Mouse (Mus musculus) lung, postnatal 0 days (tissue): Measurements from ENCODE around the gene Rai14. TPM values are rescaled to one million over a fixed set of nuclear protein-coding genes. Genes with fewer than 3 reads are reported as not detected.

Experiments
- ATAC-seq: fragments of 200-750 bp; cut with Nextera tagmentation; 2 replicates; pipeline ENCODE4 v1.8.0; 2017; ENCODE audit warnings: moderate library complexity
- DNase-seq: peaks from one replicate; pipeline ENCODE4 v3.0.0-alpha.2; 2016; ENCODE audit warnings: low spot score
- H3K27ac ChIP-seq: fragments of 300-500 bp; sonication (generic); 2 replicates; pipeline ENCODE4 v1.5.1; 2014; ENCODE audit warnings: antibody characterized with exemption, mild to moderate bottlenecking, low read length, mixed read lengths
- H3K27me3 ChIP-seq: fragments of 300-500 bp; sonication (generic); replicated peaks from 2 replicates; pipeline ENCODE4 v1.6.1; 2014; ENCODE audit warnings: low read length, mixed read lengths; ENCODE audit not compliant: insufficient read depth
- H3K36me3 ChIP-seq: fragments of 300-500 bp; sonication (generic); 2 replicates; pipeline ENCODE4 v1.6.1; 2014; ENCODE audit warnings: low read length, mixed read lengths; ENCODE audit not compliant: insufficient read depth
- H3K4me1 ChIP-seq: fragments of 300-500 bp; sonication (generic); 2 replicates; pipeline ENCODE4 v1.6.1; 2014; ENCODE audit warnings: antibody characterized with exemption, low read depth, low read length, mixed read lengths; ENCODE audit not compliant: insufficient read depth
- H3K4me2 ChIP-seq: fragments of 300-500 bp; sonication (generic); replicated peaks from 2 replicates; pipeline ENCODE4 v1.6.1; 2014; ENCODE audit warnings: low read depth, mild to moderate bottlenecking, low read length, moderate library complexity, mixed read lengths
- H3K4me3 ChIP-seq: fragments of 300-500 bp; sonication (generic); 2 replicates; pipeline ENCODE4 v1.5.1; 2014; ENCODE audit warnings: low read depth, low read length
- H3K9ac ChIP-seq: fragments of 300-500 bp; sonication (generic); replicated peaks from 2 replicates; pipeline ENCODE4 v1.6.1; 2014; ENCODE audit warnings: low read depth, mild to moderate bottlenecking
- H3K9me3 ChIP-seq: fragments of 300-500 bp; sonication (generic); 2 replicates; pipeline ENCODE4 v1.6.1; 2016; ENCODE audit warnings: low read length, mixed read lengths
- CTCF ChIP-seq: IDR thresholded peaks from 2 replicates; pipeline ENCODE4 v1.5.1; 2016; ENCODE audit warnings: antibody characterized with exemption, mild to moderate bottlenecking
- EP300 ChIP-seq: IDR thresholded peaks from 2 replicates; pipeline ENCODE4 v1.6.1; 2016; ENCODE audit warnings: antibody characterized with exemption, mild to moderate bottlenecking, control low read depth
- WGBS: fragments of 180-500 bp; shearing (Covaris S2); extraction: QIAGEN DNeasy Blood & Tissue Kit; methylation state at CpG from one replicate; pipeline ENCODE4 v1.1.7; 2014; 5-methylcytosine and 5-hydroxymethylcytosine counted together
- polyA plus RNA-seq: library from polyadenylated mRNA; unstranded; fragments of >200 nt; fragmentation: Nextera tagmentation; extraction: Ambion mirVana; gene quantifications from 2 replicates; pipeline ENCODE4 v1.2.1, GENCODE M21; 2015

The Rai14 gene
- polyA plus RNA-seq: 56.0 and 63.0 TPM in 2 replicates

GRCm38 (mm10) chr15:10714409-10715138 lies at the start of gene Rai14:
Rai14 (minus strand) TSS chr15:10714624.
- Histone ChIP-seq H3K4me1 (peaks cover 7% of the 10 kb centered on the region; the same call in 1 of the 2 replicates), H3K9me3 (no peaks in the 10 kb centered on the region), H3K27me3 (no peaks in the 10 kb centered on the region), H3K4me2 (peak within 1 kb of the TSS; percentile 74), H3K27ac (peak within 1 kb of the TSS; percentile 93), H3K4me3 (peak within 1 kb of the TSS; percentile 81), H3K36me3 (no peaks in the 10 kb centered on the region), H3K9ac (peak within 1 kb of the TSS; percentile 93)
- WGBS: under 1% methylated on average over 45 of the region's 68 CpGs
- no peak for TF ChIP-seq EP300
- TF ChIP-seq CTCF: peak; percentile 17; the same call in 1 of the 2 replicates
- DNase-seq: peak; percentile 92
- ATAC-seq: peak; percentile 87

GRCm38 (mm10) chr15:10761441-10761840 lies 47.0 kb upstream of the Rai14 start:
- H3K4me1 ChIP-seq: 0 out of 2 replicates have a peak, but pooled peaks cover 3% of the 10 kb centered on the region
- TF ChIP-seq EP300: no peak
- no peak overlapping the region for H3K9ac ChIP-seq
- no peak overlapping the region for H3K4me3 ChIP-seq
- WGBS: 64% methylated on average over 6 of the region's 6 CpGs
- H3K27me3 ChIP-seq: no peaks in the 10 kb centered on the region
- no peak overlapping the region for H3K4me2 ChIP-seq
- H3K27ac ChIP-seq: 0 out of 2 replicates have a peak overlapping the region, but pooled peaks have one; percentile 26
- no peaks in the 10 kb centered on the region for H3K36me3 ChIP-seq
- no peaks in the 10 kb centered on the region for H3K9me3 ChIP-seq
- peak; percentile 52 for ATAC-seq
- DNase-seq: peak; percentile 54

GRCm38 (mm10) chr15:10760006-10760405 lies 45.6 kb upstream of the Rai14 start:
- TF ChIP-seq CTCF (no peak), EP300 (peak; percentile 91)
- Histone ChIP-seq H3K27ac (peak overlapping the region; percentile 71), H3K9ac (no peak overlapping the region), H3K4me3 (no peak overlapping the region), H3K27me3 (no peaks in the 10 kb centered on the region), H3K4me1 (0 out of 2 replicates have a peak, but pooled peaks cover 3% of the 10 kb centered on the region), H3K4me2 (no peak overlapping the region), H3K9me3 (no peaks in the 10 kb centered on the region), H3K36me3 (no peaks in the 10 kb centered on the region)
- peak; percentile 91 for DNase-seq
- WGBS: 62% methylated on average over 12 of the region's 12 CpGs
- ATAC-seq: peak; percentile 89

GRCm38 (mm10) chr15:10759440-10759839 lies 45.0 kb upstream of the Rai14 start:
- Histone ChIP-seq H3K4me1 (0 out of 2 replicates have a peak, but pooled peaks cover 3% of the 10 kb centered on the region), H3K4me2 (no peak overlapping the region), H3K27me3 (no peaks in the 10 kb centered on the region), H3K27ac (peak overlapping the region; percentile 71), H3K4me3 (no peak overlapping the region), H3K36me3 (no peaks in the 10 kb centered on the region), H3K9ac (no peak overlapping the region), H3K9me3 (no peaks in the 10 kb centered on the region)
- TF ChIP-seq EP300: no peak
- no peak for TF ChIP-seq CTCF
- WGBS: 79% methylated on average over 4 of the region's 4 CpGs
- ATAC-seq (no peak), DNase-seq (no peak)

- Histone ChIP-seq H3K4me3 (no peak overlapping the region), H3K27ac (peak overlapping the region; percentile 71), H3K36me3 (no peaks in the 10 kb centered on the region), H3K9me3 (no peaks in the 10 kb centered on the region), H3K9ac (no peak overlapping the region), H3K27me3 (no peaks in the 10 kb centered on the region), H3K4me2 (no peak overlapping the region), H3K4me1 (0 out of 2 replicates have a peak, but pooled peaks cover 3% of the 10 kb centered on the region)
- TF ChIP-seq EP300 (no peak; the same call in 1 of the 2 replicates), CTCF (no peak)
- DNase-seq: no peak
- peak; percentile 13; the same call in 1 of the 2 replicates for ATAC-seq
These were observed 44.4 kb upstream of the Rai14 start for GRCm38 (mm10) chr15:10758808-10759207.

- no peaks in the 10 kb centered on the region for H3K27me3 ChIP-seq
- no peaks in the 10 kb centered on the region for H3K9me3 ChIP-seq
- ATAC-seq (no peak), DNase-seq (no peak)
- no peak overlapping the region for H3K4me2 ChIP-seq
- WGBS: 69% methylated on average over 2 of the region's 2 CpGs
- H3K4me1 ChIP-seq: no peaks in the 10 kb centered on the region
- no peak overlapping the region for H3K9ac ChIP-seq
- no peak overlapping the region for H3K4me3 ChIP-seq
- no peaks in the 10 kb centered on the region for H3K36me3 ChIP-seq
- TF ChIP-seq CTCF (no peak), EP300 (no peak)
- H3K27ac ChIP-seq: no peak overlapping the region
These were observed 36.7 kb upstream of the Rai14 start for GRCm38 (mm10) chr15:10751141-10751540.
